Mouse (Mus musculus) adrenal gland, postnatal 14 days (tissue): Measurements from ENCODE around the gene Tnc. TPM values are rescaled to one million over a fixed set of nuclear protein-coding genes. Genes with fewer than 3 reads are reported as not detected.

Experiments used
- DNase-seq: peaks from one replicate; pipeline ENCODE4 v3.0.0; 2021; ENCODE audit warnings: mixed read lengths
- total RNA-seq: library from RNA; stranded (reverse); gene quantifications from 2 replicates; pipeline ENCODE4 v1.2.3, GENCODE M21; 2021

Tnc gene
- total RNA-seq, 1 experiment from 2014 or later = 3.2 TPM

- DNase-seq = no peak
Measured at GRCm38 (mm10) chr4:64024041-64024779, 22.6 kb downstream of the Tnc start.

DNA sequence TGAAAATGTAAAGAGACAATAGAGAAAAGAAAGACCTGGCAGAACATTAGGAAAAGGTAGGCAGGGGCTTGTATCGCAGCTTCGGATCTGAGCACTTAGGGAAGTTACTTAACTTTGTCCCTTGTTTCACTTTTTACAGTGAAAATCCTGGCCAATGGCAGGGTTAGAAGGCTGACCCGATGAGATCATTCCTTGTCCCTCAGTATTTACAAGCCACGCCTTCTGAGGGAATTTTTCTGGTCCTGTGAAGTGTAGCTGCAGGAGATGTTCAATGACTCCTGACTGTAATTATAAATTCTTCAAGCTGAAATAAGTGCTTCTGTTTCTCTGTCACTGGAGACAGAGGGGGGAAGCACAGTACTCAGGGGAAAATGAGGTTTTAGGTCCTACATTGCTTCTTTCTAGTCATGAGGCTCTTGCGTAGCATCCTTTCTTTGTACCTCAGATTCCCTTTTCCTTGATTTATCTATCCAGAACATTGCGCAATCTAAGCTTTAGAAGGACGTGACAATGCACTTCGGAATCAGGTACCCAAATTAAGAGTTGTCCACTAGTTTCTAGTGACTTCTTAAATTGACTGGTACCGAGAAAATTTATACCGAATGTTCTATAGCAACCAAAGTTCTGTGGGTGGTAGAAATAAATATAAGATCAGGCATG, 25.8 kb downstream of the Tnc start:
- no peak for DNase-seq

DNA sequence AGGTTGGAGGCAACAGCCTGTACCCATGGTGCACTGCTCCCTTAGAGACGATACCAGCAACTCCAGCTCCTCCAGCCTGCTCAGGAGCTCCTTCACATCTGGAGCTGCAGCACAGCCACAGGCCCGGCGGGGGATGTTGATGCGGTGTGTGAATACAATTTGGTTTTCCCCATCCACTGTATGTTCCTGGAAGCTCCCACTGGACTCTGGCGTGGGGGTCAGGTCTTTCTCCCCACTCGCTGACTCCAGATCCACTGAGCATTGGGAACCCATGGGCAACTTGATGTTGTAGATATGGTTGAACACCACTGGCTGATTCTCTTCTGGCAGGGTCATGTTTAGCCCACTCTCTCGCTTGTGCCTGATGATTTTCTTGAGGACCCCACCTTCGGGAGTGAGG, 26.7 kb downstream of the Tnc start:
- DNase-seq = no peak

- DNase-seq = no peak
Measured at GRCm38 (mm10) chr4:64011308-64011707, 35.5 kb downstream of the Tnc start.

DNA sequence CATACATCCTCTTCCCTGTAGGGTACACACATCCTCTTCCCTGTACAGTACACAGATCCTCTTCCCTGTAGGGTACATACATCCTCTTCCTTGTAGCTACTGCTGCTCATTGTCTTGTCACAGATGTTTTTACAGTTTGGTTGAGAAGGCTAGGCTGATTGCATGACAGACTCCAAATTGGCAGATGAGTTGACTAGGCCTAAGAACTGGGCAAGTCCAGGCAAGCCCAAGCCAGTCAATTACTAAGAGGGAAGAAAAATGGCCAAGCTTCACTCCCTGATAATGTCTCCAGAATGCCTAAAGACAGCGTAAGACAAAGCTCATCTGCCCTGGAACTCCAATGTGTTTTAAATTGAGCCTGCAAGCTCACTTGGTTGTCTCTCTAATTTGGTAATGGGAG, 36.9 kb downstream of the Tnc start:
- DNase-seq = no peak

GRCm38 (mm10) chr4:64005198-64005597, 41.6 kb downstream of the Tnc start:
- no peak for DNase-seq

GRCm38 (mm10) chr4:64003677-64004076, 43.1 kb downstream of the Tnc start:
- DNase-seq = peak; percentile 32

DNA sequence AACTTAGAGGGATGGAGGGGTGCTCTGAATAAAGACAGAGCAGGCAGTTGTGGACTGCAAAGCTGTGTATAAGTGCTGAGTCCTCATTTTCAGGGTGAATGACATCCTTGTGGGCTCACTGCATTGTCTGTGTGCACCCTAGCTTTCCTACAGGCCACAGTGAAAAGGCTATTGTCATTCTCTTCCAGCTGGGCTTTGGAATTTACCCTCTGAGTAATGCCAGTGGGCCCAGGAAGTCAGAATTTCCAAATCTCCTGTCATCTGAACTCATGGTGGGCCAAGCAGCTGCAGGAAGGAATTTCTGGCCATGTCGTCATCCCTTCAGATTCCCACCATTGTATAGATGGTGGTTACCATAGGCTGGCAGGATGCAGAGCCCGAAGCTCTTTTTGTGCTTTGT, 44.6 kb downstream of the Tnc start:
- no peak for DNase-seq

GRCm38 (mm10) chr4:64000788-64001187, 46.0 kb downstream of the Tnc start:
- DNase-seq = no peak

GRCm38 (mm10) chr4:64000293-64000692, 46.5 kb downstream of the Tnc start:
- DNase-seq = no peak

GRCm38 (mm10) chr4:63993462-63994113, 53.2 kb downstream of the Tnc start:
- DNase-seq = peak; percentile 31

DNA sequence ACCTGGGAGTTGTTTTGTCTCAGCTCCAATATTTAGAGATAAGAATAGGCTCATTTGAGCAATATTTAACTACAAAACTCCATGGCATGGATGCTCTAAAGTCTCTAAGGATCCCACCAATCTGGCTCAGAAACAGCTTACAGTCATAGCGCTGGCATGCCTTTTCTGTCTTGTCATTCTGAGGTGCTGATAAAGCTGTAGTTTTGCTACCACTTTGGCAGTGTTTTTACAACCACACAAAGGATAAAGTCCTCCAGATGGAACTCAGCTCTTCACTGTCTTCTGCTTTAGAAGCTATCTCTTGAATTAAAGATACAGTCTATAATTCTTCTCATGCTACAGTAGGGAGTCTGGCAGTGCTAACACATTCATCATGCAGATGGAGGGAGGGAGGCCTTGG, 56.6 kb downstream of the Tnc start:
- no peak for DNase-seq

DNA sequence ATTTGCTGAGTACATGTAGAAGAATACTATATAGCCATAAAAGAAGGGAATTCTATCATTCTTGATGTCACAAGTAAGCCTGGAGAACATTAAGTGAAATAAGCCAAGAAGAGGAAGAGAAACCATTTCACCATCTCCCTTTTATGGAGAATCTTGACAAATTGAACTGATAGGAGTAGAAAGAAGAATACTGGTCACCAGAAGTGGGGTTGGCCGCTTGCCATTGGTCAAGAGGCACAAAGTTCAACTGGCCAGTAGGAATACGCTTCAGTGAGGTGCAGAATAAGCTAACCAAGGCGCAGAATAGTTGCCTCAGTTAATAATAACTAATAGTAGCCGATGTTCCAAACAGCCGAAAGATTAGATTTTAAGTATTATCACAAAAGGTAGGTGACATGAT, 58.7 kb downstream of the Tnc start:
- DNase-seq = no peak

DNA sequence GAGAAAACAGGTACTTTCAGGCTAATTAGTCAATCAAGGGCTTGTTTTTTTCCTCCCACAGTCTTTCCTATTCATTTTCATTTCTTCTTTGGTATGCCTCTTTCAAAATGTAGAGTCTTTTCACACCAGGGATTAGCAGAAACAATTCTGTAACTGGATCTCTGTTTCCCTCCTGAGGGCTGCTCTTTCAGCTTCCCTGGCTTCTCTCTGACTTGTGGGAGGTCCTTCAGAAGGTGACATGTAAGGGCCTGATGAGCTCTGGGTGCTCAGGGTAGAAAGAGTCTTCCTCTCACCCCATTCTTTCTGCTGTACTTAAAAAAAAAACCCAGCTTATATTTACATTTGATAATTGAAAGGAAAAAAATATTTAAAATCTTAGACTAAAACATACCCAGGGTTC, 60.2 kb downstream of the Tnc start:
- no peak for DNase-seq

GRCm38 (mm10) chr4:63983098-63983445, 63.7 kb downstream of the Tnc start:
- DNase-seq = no peak

DNA sequence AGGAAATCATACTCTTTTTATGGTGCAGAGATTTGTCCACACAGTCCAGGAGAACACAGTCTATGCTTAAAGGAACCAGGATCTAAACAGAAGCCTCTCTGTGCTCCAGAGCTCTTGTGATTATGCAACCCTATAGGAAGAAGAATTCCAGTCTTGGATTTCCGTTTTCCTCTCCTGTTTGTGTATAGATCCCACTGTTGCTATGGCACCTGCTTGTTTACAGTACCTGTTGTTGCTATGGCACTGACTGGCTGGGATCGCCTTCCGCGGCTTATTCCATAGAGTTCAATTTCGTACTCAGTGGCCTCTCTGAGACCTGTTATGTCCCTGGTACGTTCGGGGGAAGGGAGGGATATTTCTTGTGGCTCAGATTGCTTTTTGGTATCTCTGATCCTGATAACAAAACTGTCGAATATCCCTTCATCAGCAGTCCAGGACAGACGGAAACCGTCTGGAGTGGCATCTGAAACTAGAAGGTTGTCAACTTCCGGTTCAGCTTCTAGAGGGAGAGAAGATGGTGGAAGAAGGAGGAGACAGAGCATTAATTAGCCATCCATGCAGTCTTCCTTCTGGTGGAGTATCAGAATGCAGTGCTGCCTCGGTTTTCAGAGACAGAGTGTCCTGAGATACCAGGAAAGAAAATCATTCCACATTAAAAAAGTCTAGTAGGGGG, 64.3 kb downstream of the Tnc start:
- DNase-seq = no peak

DNA sequence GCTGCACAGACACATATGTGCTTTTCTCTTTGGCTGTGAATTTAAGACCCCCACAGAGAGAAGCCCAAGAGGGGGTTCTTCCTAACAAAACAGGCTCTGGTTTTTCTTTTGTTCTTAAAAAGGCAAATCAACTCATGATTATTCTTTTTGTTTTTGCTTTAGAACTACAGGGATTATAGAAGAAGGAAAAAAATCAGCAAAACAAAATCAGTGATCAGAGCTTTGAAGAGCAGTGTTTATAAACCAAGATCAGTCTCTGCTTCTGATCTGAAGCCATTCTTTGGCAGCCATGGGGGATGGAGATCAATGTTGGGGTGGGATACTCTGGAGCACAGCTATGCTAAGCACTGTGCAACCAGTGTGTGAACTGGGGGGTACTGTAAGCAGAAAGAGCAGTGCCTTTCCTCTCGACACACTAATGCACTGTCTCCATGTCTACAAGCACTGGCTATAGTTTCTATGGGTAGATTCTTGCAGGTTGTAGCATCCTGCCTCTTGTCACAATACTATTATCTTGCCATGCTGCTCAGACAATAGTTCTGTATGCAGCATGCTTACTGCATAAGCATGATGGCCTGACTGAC, 66.5 kb downstream of the Tnc start:
- no peak for DNase-seq

GRCm38 (mm10) chr4:63979635-63980034, 67.2 kb downstream of the Tnc start:
- DNase-seq = no peak

GRCm38 (mm10) chr4:63972536-63972935, 74.3 kb downstream of the Tnc start:
- no peak for DNase-seq

DNA sequence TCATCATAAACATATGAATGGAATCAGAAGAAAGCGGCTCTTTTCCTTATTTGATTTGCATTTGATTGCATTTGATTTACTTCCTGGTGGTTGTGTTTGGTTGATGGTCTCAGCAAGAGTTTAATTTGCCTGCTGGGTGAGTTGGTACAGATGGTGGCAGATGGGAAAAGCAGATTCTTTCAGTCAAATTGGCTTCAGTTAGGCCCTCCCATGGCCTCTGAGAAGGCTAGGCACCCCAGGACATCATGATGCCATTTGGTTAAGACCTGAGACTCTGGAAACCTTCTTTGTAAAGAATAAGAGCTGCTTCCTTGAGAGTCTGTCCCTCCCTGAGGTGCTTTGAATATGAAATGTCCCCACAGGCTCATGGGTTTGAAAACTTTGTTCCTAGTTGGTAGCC, 75.1 kb downstream of the Tnc start:
- DNase-seq = no peak

DNA sequence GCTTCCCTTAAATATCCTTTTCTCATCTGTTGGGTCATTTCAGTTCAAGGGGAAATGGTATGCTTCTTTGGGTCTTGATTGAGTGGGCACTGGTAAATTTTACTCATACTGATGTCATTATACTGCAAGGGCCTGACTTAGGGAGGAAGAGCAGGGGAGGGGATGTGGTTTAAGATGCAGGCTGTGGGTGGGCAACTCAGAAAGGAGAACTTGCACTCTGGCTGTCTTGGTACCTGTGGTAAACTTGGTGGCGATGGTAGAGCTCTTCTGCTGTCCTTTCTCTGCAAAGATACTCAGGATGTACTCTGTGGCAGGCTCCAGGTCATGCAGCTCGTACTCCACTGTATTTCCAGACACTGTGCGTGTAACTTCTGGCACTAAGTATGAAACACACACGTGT, 75.9 kb downstream of the Tnc start:
- no peak for DNase-seq

DNA sequence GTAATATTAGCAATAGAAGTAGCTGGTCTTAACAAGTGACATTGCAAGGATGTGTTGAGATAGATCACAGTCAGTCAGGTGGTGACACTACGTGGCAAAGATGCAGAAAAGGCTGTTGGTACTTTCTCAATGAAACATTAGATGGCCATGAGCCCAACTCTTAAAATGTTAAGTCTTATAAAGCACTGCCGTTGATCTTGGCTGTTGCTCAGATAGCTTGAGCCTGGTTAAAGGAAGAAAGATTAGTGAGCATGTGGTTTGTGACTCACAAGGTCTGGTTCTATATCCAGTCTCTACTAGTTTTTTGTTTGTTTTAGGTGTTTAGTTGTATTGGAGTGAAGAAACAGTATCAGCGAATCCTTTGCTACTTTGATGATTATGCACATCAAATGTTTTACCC, 76.9 kb downstream of the Tnc start:
- no peak for DNase-seq

DNA sequence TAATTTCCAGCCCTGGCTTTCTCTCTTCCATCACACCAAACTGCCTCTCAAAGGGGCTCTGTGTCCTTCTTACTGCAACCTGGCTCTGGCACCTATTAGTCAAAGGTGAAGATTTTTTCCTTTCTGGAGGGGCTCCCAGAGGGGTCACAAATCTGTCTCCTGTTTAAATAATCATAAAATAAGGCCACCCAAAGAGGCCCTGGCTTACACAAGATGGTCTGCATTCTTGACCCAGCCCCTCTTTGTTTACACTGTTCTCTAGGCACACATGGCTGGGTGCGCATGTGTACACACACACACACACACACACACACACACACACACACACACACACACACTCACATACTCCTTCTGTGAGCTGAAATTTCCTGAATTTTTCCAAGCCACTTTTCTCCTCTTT, 83.4 kb downstream of the Tnc start:
- no peak for DNase-seq
